Mouse (Mus musculus) fibroblast of lung, adult 2 months (primary cell): ENCODE measurements around the gene Hs6st1.
A peak's percentile ranks its signal among the peaks of the same experiment; 100 is the strongest.
"Not testable (repeated sequence)": the region's sequence is repeated elsewhere in the genome, so short reads cannot be mapped to it uniquely, and the experiment has no call there.

ENCODE experiments used
- DNase-seq: peaks from one replicate; pipeline ENCODE4 v3.0.0-alpha.2; 2011; ENCODE audit warnings: low read depth

The Hs6st1 gene

GRCm38 (mm10) chr1:36068076-36068475 is at the start of gene Hs6st1:
Gene Hs6st1, plus strand, starts transcription at chr1:36068400.
- peak; percentile 45 for DNase-seq

DNA sequence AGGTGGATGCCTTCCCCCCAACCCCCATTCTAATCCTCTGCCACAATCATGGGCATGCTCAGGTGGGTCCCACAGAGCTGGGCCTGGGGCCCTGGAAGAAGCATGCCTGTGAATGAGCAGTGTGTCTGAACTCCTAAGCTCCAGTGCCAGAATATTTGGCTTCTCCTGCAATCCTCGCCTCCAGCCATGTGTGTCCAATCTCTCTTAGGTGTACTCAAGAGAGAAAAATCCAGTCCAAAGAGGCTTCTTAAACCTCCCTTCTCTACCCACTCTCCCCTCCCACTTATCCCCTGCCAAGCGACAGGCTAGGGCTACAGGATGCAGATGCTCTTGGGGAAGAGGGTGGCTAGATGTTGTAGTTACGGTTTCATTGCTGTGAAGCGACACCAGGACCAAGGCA is 49.6 kb upstream of the Hs6st1 start:
- DNase-seq: no peak

GRCm38 (mm10) chr1:36019161-36019560 is 49.0 kb upstream of the Hs6st1 start:
- no peak for DNase-seq

- no peak for DNase-seq
Measured at GRCm38 (mm10) chr1:36020315-36020714, 47.9 kb upstream of the Hs6st1 start.

DNA sequence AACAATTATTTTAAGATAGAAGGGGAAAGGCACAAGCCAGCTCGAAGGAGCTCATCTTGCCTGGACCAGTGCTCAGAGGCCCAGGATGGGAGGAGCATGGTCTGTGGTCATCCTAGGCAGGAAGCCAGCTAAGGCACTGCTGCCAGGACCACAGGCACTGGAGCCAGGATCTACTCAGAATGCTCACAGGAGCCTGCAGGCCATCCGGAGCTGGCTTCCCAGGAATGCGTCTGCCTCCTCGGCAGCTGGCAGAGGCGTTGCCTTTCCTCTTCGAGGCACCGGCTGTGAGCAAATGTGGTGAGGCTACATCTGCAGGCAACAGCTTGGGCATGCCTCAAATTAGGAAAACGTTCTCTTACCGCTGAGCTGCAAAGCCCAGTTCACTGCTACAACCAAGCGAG is 37.8 kb upstream of the Hs6st1 start:
- peak; percentile 100 for DNase-seq

- no peak for DNase-seq
Measured at GRCm38 (mm10) chr1:36038769-36039168, 29.4 kb upstream of the Hs6st1 start.

DNA sequence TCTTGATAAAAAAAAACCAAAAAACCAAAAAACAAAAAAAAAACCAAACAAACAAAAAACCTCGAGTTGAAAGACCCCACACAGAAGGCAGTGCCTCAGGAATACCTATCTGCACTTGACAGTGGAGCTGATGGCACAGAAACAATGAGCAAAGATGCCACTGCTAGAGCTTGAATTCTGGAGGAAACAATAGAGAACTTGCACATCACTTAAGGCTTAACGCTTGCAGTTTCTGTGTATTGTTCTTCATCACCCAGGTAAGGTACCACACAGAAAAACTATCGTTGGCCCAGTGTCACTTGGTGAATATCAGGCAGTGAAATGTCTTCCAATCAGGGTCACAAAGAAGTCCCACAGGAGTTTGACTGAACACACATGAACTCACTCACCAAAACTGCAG is 26.1 kb upstream of the Hs6st1 start:
- DNase-seq: no peak

DNA sequence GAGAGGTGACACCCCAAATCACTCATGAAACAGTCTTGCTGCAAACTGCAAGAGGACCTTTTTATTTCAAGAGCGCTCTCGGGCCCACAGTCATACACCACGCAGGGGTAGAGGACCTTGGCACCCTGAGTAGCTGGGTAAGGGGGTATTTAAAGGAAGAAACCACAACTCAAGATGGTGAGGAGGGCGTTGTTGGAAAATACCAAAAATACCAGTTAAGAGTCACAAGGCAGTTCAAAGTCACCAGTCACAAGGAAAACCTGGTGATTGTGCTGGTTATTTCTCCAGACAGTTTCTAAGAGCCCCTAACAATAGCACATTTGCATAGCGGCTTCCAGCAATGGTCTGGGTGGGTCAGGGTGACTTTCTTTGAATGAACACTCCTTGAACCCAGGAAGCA is 24.4 kb upstream of the Hs6st1 start:
- DNase-seq: not testable (repeated sequence)

DNA sequence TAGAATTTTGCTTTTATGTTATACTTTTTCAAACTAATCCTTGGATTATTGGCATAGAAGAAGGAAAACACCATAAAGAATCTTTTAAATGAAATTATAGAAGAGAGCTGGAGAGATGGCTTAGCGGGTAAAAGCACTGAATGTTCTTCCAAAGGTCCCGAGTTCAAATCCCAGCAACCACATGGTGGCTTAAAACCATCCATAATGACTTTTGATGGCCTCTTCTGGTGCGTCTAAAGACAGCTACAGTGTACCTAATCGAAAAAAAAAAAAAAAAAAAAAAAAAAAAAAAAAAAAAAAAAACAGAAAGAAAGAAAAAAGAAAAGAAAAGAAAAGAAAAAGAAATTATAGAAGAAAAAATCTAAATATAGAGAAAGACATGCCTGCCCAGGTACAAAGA is 23.9 kb upstream of the Hs6st1 start:
- no peak for DNase-seq

GRCm38 (mm10) chr1:36052672-36053071 is 15.5 kb upstream of the Hs6st1 start:
- no peak for DNase-seq

GRCm38 (mm10) chr1:36053566-36053965 is 14.6 kb upstream of the Hs6st1 start:
- DNase-seq: no peak

DNA sequence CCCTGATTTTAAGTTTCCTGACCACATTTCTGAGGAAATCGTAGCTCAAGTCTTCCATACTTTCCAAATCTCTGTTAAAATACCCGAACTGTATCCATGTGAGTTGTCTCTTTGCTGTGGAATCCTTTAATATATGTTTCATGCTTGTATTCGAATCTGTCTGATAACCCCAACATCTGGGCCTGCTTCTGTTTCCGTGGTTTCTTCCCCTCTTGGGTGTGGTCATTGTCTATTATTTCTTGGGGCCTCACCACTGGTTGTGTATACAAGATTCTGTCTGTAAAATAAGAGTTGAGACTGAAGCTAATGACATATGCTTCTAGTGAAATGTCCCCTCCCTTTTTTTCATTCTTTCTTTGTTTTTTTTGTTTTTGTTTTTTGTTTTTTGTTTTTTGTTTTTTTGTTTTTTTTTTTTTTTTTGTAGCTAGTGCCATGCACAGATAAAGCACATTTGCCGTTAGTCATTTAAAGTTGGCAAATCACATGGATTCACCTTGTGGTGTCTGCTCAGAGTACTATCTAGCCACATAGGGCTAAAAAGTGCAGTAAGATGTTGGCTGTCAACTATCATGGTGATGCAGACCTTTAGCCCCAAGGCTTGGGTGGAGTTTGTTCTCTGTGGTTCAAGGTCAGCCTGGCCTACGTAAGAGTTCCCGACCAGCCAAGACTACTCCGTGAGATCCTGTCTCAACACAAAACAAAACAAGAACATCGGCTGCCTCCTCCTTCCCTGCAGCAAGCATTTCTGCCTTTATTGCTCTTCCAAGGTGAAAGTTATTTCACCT is 13.8 kb upstream of the Hs6st1 start:
- DNase-seq: no peak

- DNase-seq: no peak
Measured at GRCm38 (mm10) chr1:36054967-36055357, 13.2 kb upstream of the Hs6st1 start.

- DNase-seq: no peak
Measured at GRCm38 (mm10) chr1:36059351-36059750, 8.8 kb upstream of the Hs6st1 start.

DNA sequence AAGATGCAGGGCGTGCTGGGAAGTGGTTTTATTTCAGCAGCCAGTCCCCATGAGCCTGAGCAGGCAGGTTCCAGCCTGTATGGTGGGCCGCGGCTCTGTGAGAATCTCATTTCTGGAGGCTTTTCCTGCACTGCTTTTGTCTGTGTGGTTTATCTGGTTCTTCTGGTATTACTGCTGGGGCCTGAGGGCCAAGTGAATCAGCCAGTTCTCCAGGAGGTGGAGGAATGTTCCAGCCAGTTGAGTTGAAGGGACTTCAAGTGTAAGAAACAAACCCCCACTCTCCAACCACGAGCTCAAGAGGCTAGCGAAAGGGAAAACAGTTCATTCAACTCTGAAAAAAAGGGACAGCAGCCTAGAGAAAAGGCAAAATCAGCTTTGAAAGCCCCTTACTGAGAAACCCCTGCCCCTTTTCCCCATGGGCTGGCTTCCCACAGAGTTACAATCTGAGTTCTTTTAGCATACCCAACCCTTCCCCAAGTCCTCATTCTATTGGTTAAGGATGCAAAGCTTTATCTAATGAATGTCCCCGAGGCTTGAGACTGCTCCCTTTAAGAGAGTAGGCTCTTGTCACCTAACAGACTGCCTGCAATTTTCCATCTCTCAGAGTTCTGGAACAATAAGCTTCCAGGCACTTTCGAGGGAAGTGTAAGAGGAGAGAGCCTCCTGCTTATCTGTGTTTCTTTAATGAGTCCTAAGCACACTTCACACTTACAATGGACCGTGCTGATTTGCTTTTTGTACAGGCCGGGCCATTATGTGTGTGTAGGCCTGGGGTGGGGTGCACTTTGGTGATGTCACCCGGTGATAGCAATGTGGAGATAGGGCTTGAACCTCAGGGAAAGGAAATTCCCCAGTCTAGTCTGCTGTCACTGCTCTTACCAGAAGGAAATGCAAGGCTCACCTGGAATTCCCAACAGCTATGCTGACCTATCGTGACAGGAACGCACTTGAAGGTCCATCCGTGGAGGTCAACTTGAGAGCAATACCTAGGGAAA is 7.9 kb upstream of the Hs6st1 start:
- peak; percentile 52 for DNase-seq

DNA sequence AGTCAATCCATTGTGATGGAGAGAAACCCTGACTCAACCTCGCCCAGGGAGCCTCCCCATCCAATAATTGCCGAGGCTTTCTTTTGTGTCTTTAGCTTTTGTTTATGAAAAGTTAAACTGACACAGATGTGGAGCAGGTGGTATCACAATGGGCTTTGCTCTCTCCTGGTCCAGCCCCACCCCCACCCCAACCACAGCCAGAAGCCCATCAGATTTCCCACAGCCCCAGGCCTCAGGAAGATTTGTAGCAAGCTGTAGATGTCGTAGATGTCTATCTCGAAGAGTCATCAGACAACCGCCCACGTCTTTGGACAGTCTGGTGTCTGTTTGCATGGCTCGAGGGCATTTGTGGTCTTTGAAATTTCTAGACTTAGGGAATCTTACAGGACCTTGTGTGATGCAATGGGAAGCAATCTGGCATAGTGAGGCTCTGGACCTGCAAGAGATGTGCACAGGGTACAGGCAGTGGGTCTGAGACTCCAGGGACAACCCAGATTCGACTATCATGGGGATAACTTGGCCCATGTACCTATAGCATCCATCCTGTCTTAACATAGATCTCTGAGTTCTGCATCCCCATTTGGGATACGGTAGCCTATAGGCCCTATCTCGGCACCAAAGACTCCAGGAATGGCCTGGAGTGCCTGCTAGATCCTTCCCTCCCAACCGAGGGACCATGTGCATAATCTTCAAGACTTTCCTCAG is 6.8 kb upstream of the Hs6st1 start:
- no peak for DNase-seq

- no peak for DNase-seq
Measured at GRCm38 (mm10) chr1:36062088-36062805, 6.0 kb upstream of the Hs6st1 start.

- no peak for DNase-seq
Measured at GRCm38 (mm10) chr1:36062826-36063640, 5.2 kb upstream of the Hs6st1 start.

GRCm38 (mm10) chr1:36063641-36063955 is 4.6 kb upstream of the Hs6st1 start:
- no peak for DNase-seq

GRCm38 (mm10) chr1:36064223-36064622 is 4.0 kb upstream of the Hs6st1 start:
- no peak for DNase-seq
